Mouse (Mus musculus): ENCODE data around the gene Gm44790.

- peak; percentile 27 to 56 (median 52); a peak in 5 of 6 replicates for TF ChIP-seq CTCF (IDR thresholded peaks at IDR 0.05 in 2 of 3, conservative IDR thresholded peaks at IDR 0.05 in 1 of 3; ENCODE audit: control insufficient read depth in 1 of 3, insufficient read depth in 1 of 3, low read depth in 2 of 3, low read length in 3 of 3, poor library complexity in 1 of 3, severe bottlenecking in 1 of 3)
- no peak for TF ChIP-seq MAFK (IDR thresholded peaks at IDR 0.05; ENCODE audit: borderline replicate concordance, low read depth, low read length)
- no peak for TF ChIP-seq GABPA (IDR thresholded peaks at IDR 0.05; ENCODE audit: low read depth, low read length)
- TF ChIP-seq MAX (IDR thresholded peaks at IDR 0.05; ENCODE audit: low read length) = no peak
- no peak for TF ChIP-seq POLR2AphosphoS5 (IDR thresholded peaks at IDR 0.05; ENCODE audit: borderline replicate concordance, low read depth, low read length)
- no peak for TF ChIP-seq TCF12 (IDR thresholded peaks at IDR 0.05; ENCODE audit: low read depth, low read length)
- TF ChIP-seq ELF1 (IDR thresholded peaks at IDR 0.05; ENCODE audit: low read depth, low read length) = no peak
- no peak for TF ChIP-seq POLR2AphosphoS2 (IDR thresholded peaks at IDR 0.05; ENCODE audit: low read length)
- TF ChIP-seq SIN3A (IDR thresholded peaks at IDR 0.05; ENCODE audit: low read length) = no peak
Measured at GRCm38 (mm10) chr6:86494767-86495166, 68.3 kb downstream of the Gm44790 start.
